Mouse (Mus musculus) limb, embryonic 10.5 days (tissue): ENCODE measurements around the gene Scd4. TPM values are rescaled to one million over a fixed set of nuclear protein-coding genes. Genes with fewer than 3 reads are reported as not detected.

Experiments used
- DNase-seq: peaks from one replicate; pipeline ENCODE4 v3.0.0-alpha.2; 2017; ENCODE audit warnings: low spot score
- H3K27ac ChIP-seq: fragments of 300-500 bp; sonication (generic); 2 replicates; pipeline ENCODE4 v1.5.1; 2016; ENCODE audit warnings: mild to moderate bottlenecking
- H3K27me3 ChIP-seq: fragments of 300-500 bp; sonication (generic); 2 replicates; pipeline ENCODE4 v1.6.1; 2016; ENCODE audit warnings: low read depth, mild to moderate bottlenecking; ENCODE audit not compliant: poor library complexity, severe bottlenecking
- H3K36me3 ChIP-seq: fragments of 300-500 bp; sonication (generic); 2 replicates; pipeline ENCODE4 v1.6.1; 2016; ENCODE audit warnings: mild to moderate bottlenecking, moderate library complexity
- H3K4me1 ChIP-seq: fragments of 300-500 bp; sonication (generic); 2 replicates; pipeline ENCODE4 v1.6.1; 2016
- H3K4me3 ChIP-seq: fragments of 300-500 bp; sonication (generic); 2 replicates; pipeline ENCODE4 v1.5.1; 2016; ENCODE audit warnings: mild to moderate bottlenecking, moderate library complexity
- H3K9me3 ChIP-seq: fragments of 300-500 bp; sonication (generic); replicated peaks from 2 replicates; pipeline ENCODE4 v1.6.1; 2016; ENCODE audit warnings: mild to moderate bottlenecking
- WGBS: fragments of 180-500 bp; shearing (Covaris S2); methylation state at CpG from one replicate; pipeline ENCODE4 v1.1.7; 2016; 5-methylcytosine and 5-hydroxymethylcytosine counted together
- polyA plus RNA-seq: library from polyadenylated mRNA; unstranded; fragments of >200 nt; fragmentation: Nextera tagmentation; extraction: Ambion mirVana; gene quantifications from 2 replicates; pipeline ENCODE4 v1.2.1, GENCODE M21; 2016

Scd4 gene
- polyA plus RNA-seq, 1 experiment from 2014 or later, result 0.11 TPM

DNA sequence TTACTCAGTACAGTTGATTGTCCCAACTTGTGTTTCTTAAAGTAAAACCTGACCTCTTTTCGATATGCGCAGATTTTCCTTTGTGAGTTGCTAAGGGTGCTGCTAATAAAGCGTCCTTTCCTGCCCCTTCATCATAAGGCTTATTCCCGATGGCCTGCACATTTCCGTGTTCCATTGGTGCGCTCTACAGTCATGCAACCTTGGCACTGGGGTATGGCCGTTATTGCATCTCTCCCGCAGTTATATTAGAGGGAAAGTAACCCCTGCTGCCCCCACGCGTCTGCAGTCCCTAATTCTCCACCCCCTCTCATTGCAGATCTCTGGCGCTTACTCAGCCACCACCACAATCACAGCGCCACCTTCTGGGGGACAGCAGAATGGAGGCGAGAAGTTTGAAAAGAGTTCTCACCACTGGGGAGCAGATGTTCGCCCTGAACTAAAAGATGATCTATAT lies 38.3 kb upstream of the Scd4 start:
- Histone ChIP-seq H3K4me1 (peaks cover 71% of the 10 kb centered on the region), H3K27me3 (no peaks in the 10 kb centered on the region), H3K4me3 (peak overlapping the region; percentile 94), H3K36me3 (peaks cover 49% of the 10 kb centered on the region), H3K9me3 (no peaks in the 10 kb centered on the region), H3K27ac (peak overlapping the region; percentile 98)
- peak; percentile 91 for DNase-seq
- WGBS, result under 1% methylated on average over 14 of the region's 14 CpGs

- Histone ChIP-seq H3K4me1 (peaks cover 71% of the 10 kb centered on the region), H3K27ac (peak overlapping the region; percentile 98), H3K36me3 (peaks cover 56% of the 10 kb centered on the region), H3K27me3 (no peaks in the 10 kb centered on the region), H3K4me3 (peak overlapping the region; percentile 94), H3K9me3 (no peaks in the 10 kb centered on the region)
- 18% methylated on average over 3 of the region's 3 CpGs for WGBS
- DNase-seq, result no peak
These were observed 37.6 kb upstream of the Scd4 start for GRCm38 (mm10) chr19:44295251-44295650.

DNA sequence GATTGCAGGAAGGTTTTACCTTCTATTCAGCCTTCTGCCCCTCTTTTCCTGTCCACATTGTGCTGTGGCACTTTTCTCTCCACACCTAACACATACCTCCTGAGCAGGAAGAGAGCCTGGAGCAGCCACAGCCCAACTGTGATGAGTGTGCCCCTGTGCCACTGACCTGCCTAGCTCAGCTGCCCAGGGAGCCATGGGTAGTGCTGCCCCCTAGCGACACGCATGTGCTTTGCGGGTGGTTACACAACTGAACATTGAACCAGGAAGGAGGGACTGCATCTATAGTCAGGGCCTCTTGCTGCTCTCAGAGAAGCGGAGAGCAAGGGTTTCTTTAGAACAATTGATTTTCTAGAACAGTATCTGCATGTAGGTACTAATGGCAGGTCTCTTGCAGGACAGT lies 37.2 kb upstream of the Scd4 start:
- H3K4me3 ChIP-seq, result peak overlapping the region; percentile 94
- 0 out of 2 replicates have a peak overlapping the region, but pooled peaks have one; percentile 98 for H3K27ac ChIP-seq
- peaks cover 72% of the 10 kb centered on the region for H3K4me1 ChIP-seq
- no peaks in the 10 kb centered on the region for H3K27me3 ChIP-seq
- DNase-seq, result peak; percentile 90
- H3K36me3 ChIP-seq, result peaks cover 61% of the 10 kb centered on the region
- WGBS, result 9% methylated on average over 4 of the region's 4 CpGs
- no peaks in the 10 kb centered on the region for H3K9me3 ChIP-seq

GRCm38 (mm10) chr19:44296186-44296585 lies 36.7 kb upstream of the Scd4 start:
- peak overlapping the region; percentile 94 for H3K4me3 ChIP-seq
- WGBS, result 55% methylated on average over 7 of the region's 7 CpGs
- H3K36me3 ChIP-seq, result peaks cover 65% of the 10 kb centered on the region
- DNase-seq, result no peak
- H3K27ac ChIP-seq, result no peak overlapping the region
- peaks cover 75% of the 10 kb centered on the region for H3K4me1 ChIP-seq
- H3K27me3 ChIP-seq, result no peaks in the 10 kb centered on the region
- no peaks in the 10 kb centered on the region for H3K9me3 ChIP-seq

DNA sequence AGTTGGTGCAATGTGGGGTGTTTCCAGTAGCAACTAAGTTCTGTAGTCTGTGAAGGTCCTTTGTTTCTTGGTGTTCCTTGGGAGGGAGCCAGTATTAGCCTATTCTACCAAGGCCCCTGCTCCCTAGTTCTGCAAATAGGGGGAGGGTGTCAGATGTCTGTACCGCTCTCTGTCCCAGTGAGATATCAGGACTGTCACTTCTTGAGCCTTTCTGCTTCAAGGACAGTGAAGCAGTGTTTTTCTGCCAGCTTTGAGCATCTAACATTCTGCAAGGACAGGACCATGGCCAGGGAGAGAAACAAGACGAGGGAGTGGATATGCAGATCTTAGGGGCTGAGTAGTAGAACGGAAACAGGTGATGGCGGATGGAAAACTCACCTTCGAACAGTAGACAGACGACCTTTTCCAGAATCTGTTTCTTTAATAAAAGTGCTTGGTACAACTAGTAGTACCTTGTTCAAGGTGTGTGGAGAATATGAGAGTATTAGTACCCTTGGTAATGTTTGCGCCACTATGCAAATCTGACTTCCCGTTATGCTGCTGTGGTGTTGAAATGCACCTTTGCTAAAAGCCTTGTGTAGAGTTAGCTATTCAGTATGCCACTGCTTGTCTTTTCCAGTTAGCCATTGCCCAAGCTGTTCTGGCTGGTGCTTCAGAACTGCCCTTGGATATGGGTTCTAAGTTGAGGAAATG lies 35.7 kb upstream of the Scd4 start:
- H3K27ac ChIP-seq, result peak overlapping the region; percentile 31
- WGBS, result 85% methylated on average over 8 of the region's 8 CpGs

GRCm38 (mm10) chr19:44297862-44298261 lies 35.0 kb upstream of the Scd4 start:
- Histone ChIP-seq H3K27ac (no peak overlapping the region), H3K4me1 (peaks cover 60% of the 10 kb centered on the region)

More for the DNA sequence above, 35.7 kb upstream of the Scd4 start:
- Histone ChIP-seq H3K4me1 (peaks cover 67% of the 10 kb centered on the region), H3K27me3 (no peaks in the 10 kb centered on the region), H3K9me3 (no peaks in the 10 kb centered on the region), H3K4me3 (peak overlapping the region; percentile 94), H3K36me3 (peaks cover 74% of the 10 kb centered on the region)
- no peak for DNase-seq

GRCm38 (mm10) chr19:44299078-44299477 lies 33.8 kb upstream of the Scd4 start:
- Histone ChIP-seq H3K4me1 (peaks cover 53% of the 10 kb centered on the region), H3K27ac (no peak overlapping the region), H3K9me3 (no peaks in the 10 kb centered on the region), H3K36me3 (peaks cover 93% of the 10 kb centered on the region), H3K27me3 (no peaks in the 10 kb centered on the region), H3K4me3 (peak overlapping the region; percentile 94)
- 94% methylated on average over 9 of the region's 9 CpGs for WGBS
- DNase-seq, result no peak

More at GRCm38 (mm10) chr19:44297862-44298261, 35.0 kb upstream of the Scd4 start:
- WGBS, result 93% methylated on average over 9 of the region's 9 CpGs
- no peak for DNase-seq
- Histone ChIP-seq H3K27me3 (no peaks in the 10 kb centered on the region), H3K36me3 (peaks cover 81% of the 10 kb centered on the region), H3K4me3 (peak overlapping the region; percentile 94), H3K9me3 (no peaks in the 10 kb centered on the region)

- Histone ChIP-seq H3K27me3 (no peaks in the 10 kb centered on the region), H3K9me3 (no peaks in the 10 kb centered on the region), H3K27ac (no peak overlapping the region), H3K4me1 (peaks cover 55% of the 10 kb centered on the region), H3K4me3 (peak overlapping the region; percentile 5; the same call in 1 of the 2 replicates), H3K36me3 (peaks cover 99% of the 10 kb centered on the region)
- WGBS, result 90% methylated on average over 6 of the region's 6 CpGs
- DNase-seq, result no peak
These were observed 33.0 kb upstream of the Scd4 start for GRCm38 (mm10) chr19:44299902-44300301.

GRCm38 (mm10) chr19:44300520-44300919 lies 32.4 kb upstream of the Scd4 start:
- WGBS, result 90% methylated on average over 7 of the region's 7 CpGs
- DNase-seq, result no peak
- no peak overlapping the region for H3K27ac ChIP-seq
- H3K9me3 ChIP-seq, result no peaks in the 10 kb centered on the region
- peak overlapping the region; percentile 5; the same call in 1 of the 2 replicates for H3K4me3 ChIP-seq
- H3K36me3 ChIP-seq, result peaks cover 99% of the 10 kb centered on the region
- H3K4me1 ChIP-seq, result peaks cover 55% of the 10 kb centered on the region
- H3K27me3 ChIP-seq, result no peaks in the 10 kb centered on the region

GRCm38 (mm10) chr19:44301176-44301575 lies 31.7 kb upstream of the Scd4 start:
- Histone ChIP-seq H3K36me3 (peaks cover 99% of the 10 kb centered on the region), H3K9me3 (no peaks in the 10 kb centered on the region), H3K4me3 (no peak overlapping the region), H3K27ac (no peak overlapping the region), H3K4me1 (peaks cover 48% of the 10 kb centered on the region), H3K27me3 (no peaks in the 10 kb centered on the region)
- DNase-seq, result no peak
- 90% methylated on average over 16 of the region's 16 CpGs for WGBS

- Histone ChIP-seq H3K9me3 (no peaks in the 10 kb centered on the region), H3K36me3 (peaks cover 99% of the 10 kb centered on the region), H3K27me3 (no peaks in the 10 kb centered on the region), H3K4me3 (no peak overlapping the region), H3K4me1 (peaks cover 42% of the 10 kb centered on the region), H3K27ac (no peak overlapping the region)
- whole genome bisulfite sequencing, result 88% methylated on average over 9 of the region's 9 CpGs
- DNase-seq, result no peak
These were observed 31.1 kb upstream of the Scd4 start for GRCm38 (mm10) chr19:44301671-44302305.

- DNase-seq, result peak; percentile 25
- Histone ChIP-seq H3K9me3 (no peaks in the 10 kb centered on the region), H3K36me3 (peaks cover 99% of the 10 kb centered on the region), H3K4me3 (no peak overlapping the region), H3K4me1 (peaks cover 31% of the 10 kb centered on the region), H3K27ac (no peak overlapping the region), H3K27me3 (no peaks in the 10 kb centered on the region)
- 93% methylated on average over 11 of the region's 11 CpGs for WGBS
These were observed 30.0 kb upstream of the Scd4 start for GRCm38 (mm10) chr19:44302901-44303300.

GRCm38 (mm10) chr19:44303502-44303901 lies 29.4 kb upstream of the Scd4 start:
- 93% methylated on average over 8 of the region's 8 CpGs for WGBS
- Histone ChIP-seq H3K4me1 (peaks cover 25% of the 10 kb centered on the region), H3K9me3 (no peaks in the 10 kb centered on the region), H3K27ac (no peak overlapping the region), H3K27me3 (no peaks in the 10 kb centered on the region), H3K36me3 (peaks cover 99% of the 10 kb centered on the region), H3K4me3 (no peak overlapping the region)
- peak; percentile 19 for DNase-seq
